Mouse (Mus musculus): ENCODE results near the gene Ccdc6.

The Ccdc6 gene

GRCm38 (mm10) chr10:70166427-70166826 is 69.5 kb downstream of the Ccdc6 start:
- DNase-seq (ENCODE audit: low spot score in 2 of 2), result no peak

GRCm38 (mm10) chr10:70167625-70168024 is 70.7 kb downstream of the Ccdc6 start:
- no peak for DNase-seq (ENCODE audit: low spot score in 2 of 2)

- no peak for DNase-seq (ENCODE audit: low spot score in 2 of 2)
Observed at GRCm38 (mm10) chr10:70168396-70168795, 71.5 kb downstream of the Ccdc6 start.

GRCm38 (mm10) chr10:70169044-70169443 is 72.1 kb downstream of the Ccdc6 start:
- no peak for DNase-seq (ENCODE audit: low spot score in 2 of 2)

GRCm38 (mm10) chr10:70173314-70173713 is 76.4 kb downstream of the Ccdc6 start:
- DNase-seq (ENCODE audit: low spot score in 2 of 2), result peak; percentile 41 to 42

- no peak for DNase-seq (ENCODE audit: low spot score in 2 of 2)
Observed at GRCm38 (mm10) chr10:70174494-70175190, 77.7 kb downstream of the Ccdc6 start.

- DNase-seq (ENCODE audit: low spot score in 2 of 2), result no peak
Observed at GRCm38 (mm10) chr10:70180727-70181126, 83.8 kb downstream of the Ccdc6 start.

- no peak for DNase-seq (ENCODE audit: low spot score in 2 of 2)
Observed at GRCm38 (mm10) chr10:70181279-70181972, 84.5 kb downstream of the Ccdc6 start.

- no peak for DNase-seq (ENCODE audit: low spot score in 2 of 2)
Observed at GRCm38 (mm10) chr10:70183210-70184080, 86.5 kb downstream of the Ccdc6 start.

- DNase-seq (ENCODE audit: low spot score in 2 of 2), result no peak
Observed at GRCm38 (mm10) chr10:70186136-70186535, 89.2 kb downstream of the Ccdc6 start.

GRCm38 (mm10) chr10:70186586-70186985 is 89.7 kb downstream of the Ccdc6 start:
- DNase-seq (ENCODE audit: low spot score in 2 of 2), result no peak

GRCm38 (mm10) chr10:70189864-70190263 is 92.9 kb downstream of the Ccdc6 start:
- DNase-seq (ENCODE audit: low spot score in 2 of 2), result no peak

- no peak for DNase-seq (ENCODE audit: low spot score in 2 of 2)
Observed at GRCm38 (mm10) chr10:70194283-70194682, 97.4 kb downstream of the Ccdc6 start.

GRCm38 (mm10) chr10:70195279-70195678 is 98.4 kb downstream of the Ccdc6 start:
- DNase-seq (ENCODE audit: low spot score in 2 of 2), result peak; percentile 42 to 50

GRCm38 (mm10) chr10:70195786-70196185 is 98.9 kb downstream of the Ccdc6 start:
- DNase-seq (ENCODE audit: low spot score in 2 of 2), result no peak

GRCm38 (mm10) chr10:70196666-70197065 is 99.7 kb downstream of the Ccdc6 start:
- DNase-seq (ENCODE audit: low spot score in 2 of 2), result no peak

GRCm38 (mm10) chr10:70197601-70198000 is 100.7 kb downstream of the Ccdc6 start:
- DNase-seq (ENCODE audit: low spot score in 2 of 2), result no peak

GRCm38 (mm10) chr10:70198012-70198411 is 101.1 kb downstream of the Ccdc6 start:
- DNase-seq (ENCODE audit: low spot score in 2 of 2), result no peak

GRCm38 (mm10) chr10:70198951-70199463 is 102.1 kb downstream of the Ccdc6 start:
- no peak for DNase-seq (ENCODE audit: low spot score in 2 of 2)

GRCm38 (mm10) chr10:70199466-70200210 is 102.7 kb downstream of the Ccdc6 start:
- no peak for DNase-seq (ENCODE audit: low spot score in 2 of 2)

GRCm38 (mm10) chr10:70200889-70201500 is 104.1 kb downstream of the Ccdc6 start:
- DNase-seq (ENCODE audit: low spot score in 2 of 2), result no peak
